Mouse (Mus musculus): ENCODE results near the gene Msh4.

DNA sequence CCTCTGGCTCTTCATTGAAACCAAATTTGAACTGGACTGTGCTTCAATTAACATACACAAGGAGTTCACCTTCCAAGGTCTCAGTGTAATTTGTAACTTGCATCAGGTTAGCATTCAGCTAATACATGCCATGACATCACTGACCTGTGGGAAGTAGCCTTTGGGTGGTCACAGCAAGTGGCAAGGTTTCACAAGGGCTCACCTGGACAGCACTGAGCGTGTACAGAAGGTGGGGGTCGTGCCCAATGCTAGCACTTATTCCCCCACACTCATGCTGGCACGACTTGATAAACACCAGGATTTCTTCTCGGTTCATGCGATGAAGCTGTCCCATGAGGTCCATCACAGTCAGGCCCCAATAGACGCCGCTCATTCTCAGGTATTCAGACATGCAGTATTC lies 4.6 kb upstream of the Msh4 start:
- no peak for TF ChIP-seq CTCF (IDR thresholded peaks at IDR 0.05; ENCODE audit: low read depth, low read length)
- no peak for TF ChIP-seq GATA1 (IDR thresholded peaks at IDR 0.05; ENCODE audit: borderline replicate concordance, low read length)
- no peak for TF ChIP-seq TAL1 (conservative IDR thresholded peaks at IDR 0.05; ENCODE audit: low read depth, low read length)
- peak; percentile 62; the same call in 1 of the 2 replicates for TF ChIP-seq POLR2AphosphoS5 (IDR thresholded peaks at IDR 0.05; ENCODE audit: insufficient replicate concordance, low read depth, low read length)
- no peak for TF ChIP-seq GATA2 (IDR thresholded peaks at IDR 0.05; ENCODE audit: borderline replicate concordance, low read depth, low read length)
